ENCODE assay signal across 16 mouse cellular contexts in genomic region chr1:39454783-39455175, GRCm38 (mm10). TPM values are rescaled to one million over a fixed set of nuclear protein-coding genes. Genes with fewer than 3 reads are reported as not detected.
A peak's percentile ranks its signal among the peaks of the same experiment; 100 is the strongest.
DNase-seq lines count a peak whose midpoint lies in the region; ATAC-seq lines count a peak whose summit lies in the region.
"Had no signal": no experiment of that assay in that cellular context is flagged by ENCODE, and none has a peak within 500 bp of the region (broad histone marks: within the 10 kb centered on the region; RNA-seq: fewer than 3 reads in every experiment).

No protein-coding gene starts in this region.

- H3K36me3 ChIP-seq in hindbrain, embryonic 10.5 days: no peaks in the 10 kb centered on the region
- no peaks in the 10 kb centered on the region for H3K36me3 ChIP-seq in hindbrain, embryonic 13.5 days
- H3K36me3 ChIP-seq: limb, embryonic 13.5 days had no signal

- H3K27me3 ChIP-seq in hindbrain, embryonic 10.5 days (ENCODE audit: insufficient read depth, poor library complexity, severe bottlenecking): no peaks in the 10 kb centered on the region
- H3K27me3 ChIP-seq in hindbrain, embryonic 13.5 days: no peaks in the 10 kb centered on the region
- H3K27me3 ChIP-seq: limb, embryonic 13.5 days had no signal

- H3K4me1 ChIP-seq in hindbrain, embryonic 10.5 days (replicated peaks): peaks cover 20% of the 10 kb centered on the region
- peaks cover 15% of the 10 kb centered on the region for H3K4me1 ChIP-seq in hindbrain, embryonic 13.5 days (replicated peaks)

- H3K27ac ChIP-seq in hindbrain, embryonic 10.5 days: peak overlapping the region; percentile 23; the same call in 1 of the 2 replicates
- no peak overlapping the region for H3K27ac ChIP-seq in hindbrain, embryonic 13.5 days
- H3K27ac ChIP-seq: hindbrain, postnatal 0 days; limb, embryonic 13.5 days had no signal

- peak; percentile 44 to 55 for DNase-seq in cerebellum, adult 18-20 months
- DNase-seq in hindbrain, embryonic 10.5 days (ENCODE audit: low spot score): no peak
- DNase-seq in thymus, postnatal 4 days: peak; percentile 22
- DNase-seq in thymus, postnatal 0 days (ENCODE audit: low spot score): no peak
- DNase-seq in T-cell, adult 2 months (ENCODE audit: low spot score): no peak
- no peak for DNase-seq in left cerebral cortex, adult 9 months (ENCODE audit: low spot score in 2 of 2)
- DNase-seq: adrenal gland, postnatal 10 days; heart, postnatal 14 days; kidney, postnatal 36 days; layer of hippocampus, postnatal 36 days; right cerebral cortex, adult 18-20 months had no signal

- no peak overlapping the region for H3K4me3 ChIP-seq in hindbrain, embryonic 10.5 days
- H3K4me3 ChIP-seq in hindbrain, embryonic 13.5 days: no peak overlapping the region
- H3K4me3 ChIP-seq: limb, embryonic 13.5 days had no signal

- 77% methylated on average over 4 of the region's 4 CpGs for WGBS in hindbrain, embryonic 10.5 days
- WGBS in hindbrain, embryonic 13.5 days: 79% methylated on average over 4 of the region's 4 CpGs

- no peak for ATAC-seq in cerebellum, adult (ENCODE audit: insufficient number of reproducible peaks, low FRiP score, low TSS enrichment)
- no peak for ATAC-seq in hindbrain, embryonic 13.5 days (ENCODE audit: low FRiP score)
- ATAC-seq: hindbrain, postnatal 0 days; lung, postnatal 0 days had no signal

- H3K9me3 ChIP-seq in hindbrain, embryonic 10.5 days: no peaks in the 10 kb centered on the region
- no peaks in the 10 kb centered on the region for H3K9me3 ChIP-seq in hindbrain, embryonic 13.5 days
- H3K9me3 ChIP-seq: limb, embryonic 13.5 days had no signal

- no peak overlapping the region for H3K4me2 ChIP-seq in hindbrain, embryonic 13.5 days
- H3K4me2 ChIP-seq: limb, embryonic 13.5 days had no signal

- no peak overlapping the region for H3K9ac ChIP-seq in hindbrain, embryonic 13.5 days
- H3K9ac ChIP-seq: limb, embryonic 13.5 days had no signal

RNA-seq across cellular contexts. Expression of gene Tbc1d8, which starts 23.8 kb away (rescaled TPM):
- 5.9 and 6.3 TPM in 2 replicates for polyA plus RNA-seq in hindbrain, embryonic 10.5 days (2016; fragmentation: Nextera tagmentation; extraction: Ambion mirVana)
- polyA plus RNA-seq in hindbrain, embryonic 13.5 days (2015; fragmentation: Nextera tagmentation; extraction: Ambion mirVana): 8.2 and 8.5 TPM in 2 replicates
- polyA plus RNA-seq in thymus, postnatal 0 days (2015; fragmentation: Nextera tagmentation; extraction: Ambion mirVana): 5.9 and 7.4 TPM in 2 replicates

Comparison
In these comparisons a context has a peak if more than half of its experiments do, and no peak if none do; other contexts are left out.
1. DNase-seq: peak in cerebellum, adult 18-20 months (2 of 2) and thymus, postnatal 4 days (single experiment); none in hindbrain, embryonic 10.5 days (single experiment), thymus, postnatal 0 days (single experiment), T-cell, adult 2 months (single experiment) and left cerebral cortex, adult 9 months (0 of 2).